Mouse (Mus musculus) forebrain, postnatal 0 days (tissue): ENCODE results near the gene Usp12. TPM values are rescaled to one million over a fixed set of nuclear protein-coding genes. Genes with fewer than 3 reads are reported as not detected.

Experiments used
- ATAC-seq: fragments of 200-750 bp; cut with Nextera tagmentation; 2 replicates; pipeline ENCODE4 v1.8.0; 2017; ENCODE audit warnings: mild to moderate bottlenecking, moderate library complexity
- DNase-seq: peaks from one replicate; pipeline ENCODE4 v3.0.0-alpha.2; 2015
- H3K27ac ChIP-seq: fragments of 300-500 bp; sonication (generic); 2 replicates; pipeline ENCODE4 v1.5.1; 2014; ENCODE audit warnings: low read depth, mild to moderate bottlenecking, antibody characterized with exemption, low read length, moderate library complexity, mixed read lengths
- H3K27me3 ChIP-seq: fragments of 300-500 bp; sonication (generic); 2 replicates; pipeline ENCODE4 v1.6.1; 2014; ENCODE audit warnings: mild to moderate bottlenecking, low read length, mixed read lengths; ENCODE audit not compliant: insufficient read depth
- H3K36me3 ChIP-seq: fragments of 300-500 bp; sonication (generic); 2 replicates; pipeline ENCODE4 v1.6.1; 2014; ENCODE audit warnings: mild to moderate bottlenecking, moderate library complexity; ENCODE audit not compliant: insufficient read depth
- H3K4me1 ChIP-seq: fragments of 300-500 bp; sonication (generic); 2 replicates; pipeline ENCODE4 v1.6.1; 2014; ENCODE audit warnings: antibody characterized with exemption; ENCODE audit not compliant: insufficient read depth
- H3K4me2 ChIP-seq: fragments of 300-500 bp; sonication (generic); 2 replicates; pipeline ENCODE4 v1.6.1; 2014; ENCODE audit warnings: low read depth, mild to moderate bottlenecking, moderate library complexity
- H3K4me3 ChIP-seq: fragments of 300-500 bp; sonication (generic); 2 replicates; pipeline ENCODE4 v1.5.1; 2014; ENCODE audit warnings: low read depth, low read length, mixed read lengths
- H3K9ac ChIP-seq: fragments of 300-500 bp; sonication (generic); 2 replicates; pipeline ENCODE4 v1.6.1; 2014; ENCODE audit warnings: mild to moderate bottlenecking
- H3K9me3 ChIP-seq: fragments of 300-500 bp; sonication (generic); 2 replicates; pipeline ENCODE4 v1.6.1; 2016; ENCODE audit warnings: low read length
- CTCF ChIP-seq: sonication (generic); IDR thresholded peaks from 2 replicates; pipeline ENCODE4 v1.5.1; 2016; ENCODE audit warnings: antibody characterized with exemption, control low read depth, low read depth
- WGBS: fragments of 180-500 bp; shearing (Covaris S2); extraction: QIAGEN DNeasy Blood & Tissue Kit; methylation state at CpG from one replicate; pipeline ENCODE4 v1.1.7; 2014; 5-methylcytosine and 5-hydroxymethylcytosine counted together
- polyA plus RNA-seq: library from polyadenylated mRNA; unstranded; fragments of >200 nt; fragmentation: Nextera tagmentation; extraction: Ambion mirVana; gene quantifications from 2 replicates; pipeline ENCODE4 v1.2.1, GENCODE M21; 2015
- total RNA-seq: library from RNA; depleted of rRNA; stranded (reverse); fragments of >200 nt; gene quantifications from 2 replicates; pipeline ENCODE4 v1.2.3, GENCODE M21; 2014

The Usp12 gene
- total and polyA plus RNA-seq, 2 experiments from 2014 or later, result 16.2 to 31.1 TPM

- DNase-seq (no peak), ATAC-seq (no peak)
- H3K4me1 ChIP-seq, result no peaks in the 10 kb centered on the region
- peaks cover 9% of the 10 kb centered on the region for H3K36me3 ChIP-seq
- 34% methylated on average over 15 of the region's 15 CpGs for WGBS
- no peak overlapping the region for H3K9ac ChIP-seq
- no peak for TF ChIP-seq CTCF
- no peak overlapping the region for H3K27ac ChIP-seq
- no peak overlapping the region for H3K4me3 ChIP-seq
- H3K27me3 ChIP-seq, result no peaks in the 10 kb centered on the region
- no peaks in the 10 kb centered on the region for H3K9me3 ChIP-seq
- no peak overlapping the region for H3K4me2 ChIP-seq
These were observed 24.6 kb downstream of the Usp12 start for GRCm38 (mm10) chr5:146770002-146770848.

GRCm38 (mm10) chr5:146765791-146766190 is 29.0 kb downstream of the Usp12 start:
- no peak overlapping the region for H3K27ac ChIP-seq
- DNase-seq, result no peak
- H3K36me3 ChIP-seq, result peaks cover 17% of the 10 kb centered on the region
- no peak overlapping the region for H3K9ac ChIP-seq
- H3K4me3 ChIP-seq, result no peak overlapping the region
- 91% methylated on average over 5 of the region's 5 CpGs for WGBS
- H3K27me3 ChIP-seq, result no peaks in the 10 kb centered on the region
- TF ChIP-seq CTCF, result no peak
- H3K4me2 ChIP-seq, result no peak overlapping the region
- no peaks in the 10 kb centered on the region for H3K4me1 ChIP-seq
- ATAC-seq, result no peak
- no peaks in the 10 kb centered on the region for H3K9me3 ChIP-seq

GRCm38 (mm10) chr5:146759159-146759558 is 35.6 kb downstream of the Usp12 start:
- no peak for TF ChIP-seq CTCF
- H3K4me1 ChIP-seq, result no peaks in the 10 kb centered on the region
- WGBS, result 92% methylated on average over 6 of the region's 6 CpGs

GRCm38 (mm10) chr5:146757921-146758320 is 36.9 kb downstream of the Usp12 start:
- peaks cover 21% of the 10 kb centered on the region for H3K36me3 ChIP-seq
- H3K4me3 ChIP-seq, result no peak overlapping the region
- no peak overlapping the region for H3K27ac ChIP-seq
- no peaks in the 10 kb centered on the region for H3K4me1 ChIP-seq
- 57% methylated on average over 6 of the region's 6 CpGs for WGBS
- no peak overlapping the region for H3K9ac ChIP-seq
- ATAC-seq, result no peak
- no peak for TF ChIP-seq CTCF
- H3K27me3 ChIP-seq, result no peaks in the 10 kb centered on the region
- no peak for DNase-seq
- no peaks in the 10 kb centered on the region for H3K9me3 ChIP-seq
- H3K4me2 ChIP-seq, result no peak overlapping the region

More at GRCm38 (mm10) chr5:146759159-146759558, 35.6 kb downstream of the Usp12 start:
- H3K4me2 ChIP-seq, result no peak overlapping the region
- ATAC-seq, result no peak
- H3K27me3 ChIP-seq, result no peaks in the 10 kb centered on the region
- DNase-seq, result no peak
- H3K4me3 ChIP-seq, result no peak overlapping the region
- H3K9me3 ChIP-seq, result no peaks in the 10 kb centered on the region
- H3K36me3 ChIP-seq, result peaks cover 11% of the 10 kb centered on the region
- no peak overlapping the region for H3K9ac ChIP-seq
- no peak overlapping the region for H3K27ac ChIP-seq

- Histone ChIP-seq H3K4me3 (no peak overlapping the region), H3K9ac (no peak overlapping the region), H3K9me3 (no peaks in the 10 kb centered on the region), H3K27me3 (no peaks in the 10 kb centered on the region), H3K36me3 (peaks cover 20% of the 10 kb centered on the region), H3K4me1 (no peaks in the 10 kb centered on the region), H3K4me2 (no peak overlapping the region), H3K27ac (no peak overlapping the region)
- no peak for DNase-seq
- TF ChIP-seq CTCF, result no peak
- 94% methylated on average over 5 of the region's 5 CpGs for WGBS
- no peak for ATAC-seq
These were observed 37.5 kb downstream of the Usp12 start for GRCm38 (mm10) chr5:146757316-146757715.

GRCm38 (mm10) chr5:146753181-146753580 is 41.6 kb downstream of the Usp12 start:
- ATAC-seq (no peak), DNase-seq (no peak)
- H3K27me3 ChIP-seq, result no peaks in the 10 kb centered on the region
- no peak overlapping the region for H3K9ac ChIP-seq
- no peaks in the 10 kb centered on the region for H3K4me1 ChIP-seq
- no peaks in the 10 kb centered on the region for H3K9me3 ChIP-seq
- H3K27ac ChIP-seq, result no peak overlapping the region
- 94% methylated on average over 8 of the region's 8 CpGs for WGBS
- no peak overlapping the region for H3K4me2 ChIP-seq
- H3K36me3 ChIP-seq, result peaks cover 42% of the 10 kb centered on the region
- no peak for TF ChIP-seq CTCF
- no peak overlapping the region for H3K4me3 ChIP-seq

- H3K9ac ChIP-seq, result no peak overlapping the region
- WGBS, result 82% methylated on average over 7 of the region's 7 CpGs
- ATAC-seq (no peak), DNase-seq (no peak)
- peaks cover 42% of the 10 kb centered on the region for H3K36me3 ChIP-seq
- H3K27me3 ChIP-seq, result no peaks in the 10 kb centered on the region
- TF ChIP-seq CTCF, result no peak
- H3K4me1 ChIP-seq, result no peaks in the 10 kb centered on the region
- H3K9me3 ChIP-seq, result no peaks in the 10 kb centered on the region
- no peak overlapping the region for H3K4me2 ChIP-seq
- H3K27ac ChIP-seq, result no peak overlapping the region
- H3K4me3 ChIP-seq, result no peak overlapping the region
These were observed 43.8 kb downstream of the Usp12 start for GRCm38 (mm10) chr5:146750958-146751357.
